Mouse (Mus musculus) ES-E14 (cell line): ENCODE data around the gene Ctnnb1.

Experiments used
- CHD2 ChIP-seq: IDR thresholded peaks from 2 replicates; pipeline ENCODE4 v1.6.1; 2014; ENCODE audit warnings: mild to moderate bottlenecking, low read depth, low read length, inconsistent platforms
- ZC3H11A ChIP-seq: IDR thresholded peaks from 2 replicates; pipeline ENCODE4 v1.6.1; 2012; ENCODE audit warnings: low read depth, mild to moderate bottlenecking, inconsistent platforms, low read length, borderline replicate concordance

- TF ChIP-seq ZC3H11A (no peak), CHD2 (no peak)
These were observed 69.7 kb downstream of the Ctnnb1 start for GRCm38 (mm10) chr9:120998696-120999095.
